Mouse (Mus musculus) myocyte (in vitro differentiated cells): ENCODE results near the gene Tcp11.

ENCODE experiments used
- CEBPB ChIP-seq: IDR thresholded peaks from 2 replicates; pipeline ENCODE4 v1.6.1; 2011; ENCODE audit warnings: mild to moderate bottlenecking, moderate library complexity; ENCODE audit not compliant: poor library complexity, insufficient read depth, severe bottlenecking
- E2F4 ChIP-seq: IDR thresholded peaks from one replicate; pipeline ENCODE4 v1.6.1; 2011; ENCODE audit warnings: mild to moderate bottlenecking, control low read depth, moderate library complexity; ENCODE audit not compliant: insufficient read depth
- MAX ChIP-seq: IDR thresholded peaks from one replicate; pipeline ENCODE4 v1.6.1; 2011; ENCODE audit warnings: low read depth, mild to moderate bottlenecking, control low read depth
- MYOD1 ChIP-seq, 3 experiments: IDR thresholded peaks; one replicate each; pipeline ENCODE4 v1.6.1; 2011; ENCODE audit warnings: control low read depth in 2 of 3, low read depth in 2 of 3, mild to moderate bottlenecking in 2 of 3, moderate library complexity in 1 of 3; ENCODE audit not compliant: insufficient read length in 2 of 3, control insufficient read depth in 1 of 3
- MYOG ChIP-seq, 3 experiments: IDR thresholded peaks; one replicate each; pipeline ENCODE4 v1.6.1; 2011; ENCODE audit warnings: control low read depth in 2 of 3, low read depth in 2 of 3, mild to moderate bottlenecking in 2 of 3; ENCODE audit not compliant: insufficient read length in 2 of 3, control insufficient read depth in 1 of 3, insufficient read depth in 1 of 3
- POLR2A ChIP-seq: IDR thresholded peaks from one replicate; pipeline ENCODE4 v1.6.1; 2011; ENCODE audit warnings: low read depth, mild to moderate bottlenecking, control low read depth, moderate library complexity; ENCODE audit not compliant: insufficient read length
- POLR2AphosphoS2 ChIP-seq: IDR thresholded peaks from one replicate; pipeline ENCODE4 v1.6.1; 2011; ENCODE audit warnings: low read depth, control low read depth; ENCODE audit not compliant: insufficient read length
- REST ChIP-seq: IDR thresholded peaks from one replicate; pipeline ENCODE4 v1.6.1; 2011; ENCODE audit warnings: mild to moderate bottlenecking, control low read depth, moderate library complexity; ENCODE audit not compliant: insufficient read depth, insufficient read length
- SRF ChIP-seq: IDR thresholded peaks from one replicate; pipeline ENCODE4 v1.6.1; 2011; ENCODE audit warnings: low read depth; ENCODE audit not compliant: control insufficient read depth, insufficient read length
- TCF12 ChIP-seq: IDR thresholded peaks from one replicate; pipeline ENCODE4 v1.6.1; 2011; ENCODE audit warnings: mild to moderate bottlenecking, control low read depth; ENCODE audit not compliant: poor library complexity, insufficient read depth, severe bottlenecking
- USF1 ChIP-seq: IDR thresholded peaks from one replicate; pipeline ENCODE4 v1.6.1; 2011; ENCODE audit warnings: low read depth, mild to moderate bottlenecking, control low read depth, moderate library complexity

- TF ChIP-seq POLR2A (no peak), MAX (no peak), MYOD1 (IDR thresholded peaks at IDR 0.05; ENCODE audit: control insufficient read depth in 1 of 3, insufficient read length in 2 of 3, low read depth in 2 of 3) (no peak), SRF (no peak), POLR2AphosphoS2 (no peak), TCF12 (no peak), CEBPB (no peak), USF1 (no peak), MYOG (IDR thresholded peaks at IDR 0.05; ENCODE audit: control insufficient read depth in 1 of 3, insufficient read depth in 1 of 3, insufficient read length in 2 of 3, low read depth in 2 of 3) (no peak), E2F4 (no peak), REST (no peak)
Measured at GRCm38 (mm10) chr17:28026111-28026872, 54.1 kb downstream of the Tcp11 start.
